Mouse (Mus musculus) hematopoietic stem cell, adult 5-6 weeks (primary cell): Measurements from ENCODE around the gene Klc2. TPM values are rescaled to one million over a fixed set of nuclear protein-coding genes. Genes with fewer than 3 reads are reported as not detected.

ENCODE experiments used
- ATAC-seq, 2 experiments: fragments of 125-278 bp in 1 of 2; replicated peaks in 1 of 2; 2 replicates each; pipeline ENCODE4 v1.8.0; 2016 to 2017; ENCODE audit warnings: inconsistent platforms in 2 of 2, mild to moderate bottlenecking in 2 of 2, moderate number of reproducible peaks in 2 of 2, low read depth in 1 of 2, moderate TSS enrichment in 1 of 2; ENCODE audit not compliant: low FRiP score in 2 of 2, poor library complexity in 2 of 2, severe bottlenecking in 2 of 2, insufficient read depth in 1 of 2, low TSS enrichment in 1 of 2
- total RNA-seq: library from RNA; stranded (forward); fragments of 172-1452, 232-1000 nt; gene quantifications from 2 replicates; pipeline ENCODE4 v1.2.3, GENCODE M21; 2017

Gene Klc2
- total RNA-seq, 1 experiment from 2014 or later: 10.1 TPM

GRCm38 (mm10) chr19:5065104-5065503 is 53.3 kb downstream of the Klc2 start:
- ATAC-seq: no peak

GRCm38 (mm10) chr19:5062446-5062845 is 55.9 kb downstream of the Klc2 start:
- no peak for ATAC-seq

- no peak for ATAC-seq
These were observed 56.3 kb downstream of the Klc2 start for GRCm38 (mm10) chr19:5062041-5062440.

- no peak for ATAC-seq
These were observed 57.7 kb downstream of the Klc2 start for GRCm38 (mm10) chr19:5060365-5061330.

GRCm38 (mm10) chr19:5058801-5059771 is 59.3 kb downstream of the Klc2 start:
- no peak for ATAC-seq

GRCm38 (mm10) chr19:5057876-5058775 is 60.2 kb downstream of the Klc2 start:
- ATAC-seq: no peak

Other genes starting within 250 kb of the Klc2 start
- gene Actn3, start 240.7 kb downstream of the Klc2 start, total RNA-seq: 0.06 and 0.20 TPM in 2 replicates
- 13.1 and 17.4 TPM in 2 replicates for gene Zdhhc24, start 239.9 kb downstream of the Klc2 start, total RNA-seq
- 2.3 and 3.2 TPM in 2 replicates for gene Bbs1, start 211.9 kb downstream of the Klc2 start, total RNA-seq
- gene Dpp3, start 190.3 kb downstream of the Klc2 start, total RNA-seq: 37.6 and 41.1 TPM in 2 replicates
- 0.10 TPM in 1 of 2 replicates, not detected in the other for gene Peli3, start 175.4 kb downstream of the Klc2 start, total RNA-seq
- 50.0 and 71.5 TPM in 2 replicates for gene Mrpl11, start 156.4 kb downstream of the Klc2 start, total RNA-seq
- gene Npas4, start 128.2 kb downstream of the Klc2 start, total RNA-seq: not detected in 2 replicates
- gene Slc29a2, start 94.7 kb downstream of the Klc2 start, total RNA-seq: 2.3 and 5.3 TPM in 2 replicates
- gene B4gat1, start 79.7 kb downstream of the Klc2 start, total RNA-seq: not detected in 2 replicates
- gene AC124502.3, start 79.7 kb downstream of the Klc2 start, total RNA-seq: 7.3 and 8.4 TPM in 2 replicates
- gene Brms1, start 77.2 kb downstream of the Klc2 start, total RNA-seq: 23.3 and 29.5 TPM in 2 replicates
- 0.69 TPM in 1 of 2 replicates, not detected in the other for gene Rin1, start 68.1 kb downstream of the Klc2 start, total RNA-seq
- 0.31 and 0.74 TPM in 2 replicates for gene Cd248, start 50.5 kb downstream of the Klc2 start, total RNA-seq
- not detected in 2 replicates for gene Tmem151a, start 33.0 kb downstream of the Klc2 start, total RNA-seq
- 8.2 and 12.9 TPM in 2 replicates for gene Yif1a, start 30.0 kb downstream of the Klc2 start, total RNA-seq
- gene Cnih2, start 20.0 kb downstream of the Klc2 start, total RNA-seq: 0.35 TPM in 1 of 2 replicates, not detected in the other
- 70.4 and 70.9 TPM in 2 replicates for gene Rab1b, start 11.5 kb downstream of the Klc2 start, total RNA-seq
- 17.3 and 23.4 TPM in 2 replicates for gene Pacs1, start 154.6 kb upstream of the Klc2 start, total RNA-seq
- 262 and 325 TPM in 2 replicates for gene Sf3b2, start 176.9 kb upstream of the Klc2 start, total RNA-seq
- not detected in 2 replicates for gene Gal3st3, start 179.8 kb upstream of the Klc2 start, total RNA-seq
- gene Catsper1, start 217.2 kb upstream of the Klc2 start, total RNA-seq: not detected in 2 replicates
- 0.45 TPM in 1 of 2 replicates, not detected in the other for gene Cst6, start 231.0 kb upstream of the Klc2 start, total RNA-seq
- gene Eif1ad, start 248.2 kb upstream of the Klc2 start, total RNA-seq: 38.1 and 49.7 TPM in 2 replicates
- 43.0 and 51.5 TPM in 2 replicates for gene Banf1, start 248.6 kb upstream of the Klc2 start, total RNA-seq